Mouse (Mus musculus): Measurements from ENCODE around the gene Pdlim7. TPM values are rescaled to one million over a fixed set of nuclear protein-coding genes. Genes with fewer than 3 reads are reported as not detected.

Gene Pdlim7
- polyA plus RNA-seq, 2 experiments, result 11.5 to 15.3 TPM

DNA sequence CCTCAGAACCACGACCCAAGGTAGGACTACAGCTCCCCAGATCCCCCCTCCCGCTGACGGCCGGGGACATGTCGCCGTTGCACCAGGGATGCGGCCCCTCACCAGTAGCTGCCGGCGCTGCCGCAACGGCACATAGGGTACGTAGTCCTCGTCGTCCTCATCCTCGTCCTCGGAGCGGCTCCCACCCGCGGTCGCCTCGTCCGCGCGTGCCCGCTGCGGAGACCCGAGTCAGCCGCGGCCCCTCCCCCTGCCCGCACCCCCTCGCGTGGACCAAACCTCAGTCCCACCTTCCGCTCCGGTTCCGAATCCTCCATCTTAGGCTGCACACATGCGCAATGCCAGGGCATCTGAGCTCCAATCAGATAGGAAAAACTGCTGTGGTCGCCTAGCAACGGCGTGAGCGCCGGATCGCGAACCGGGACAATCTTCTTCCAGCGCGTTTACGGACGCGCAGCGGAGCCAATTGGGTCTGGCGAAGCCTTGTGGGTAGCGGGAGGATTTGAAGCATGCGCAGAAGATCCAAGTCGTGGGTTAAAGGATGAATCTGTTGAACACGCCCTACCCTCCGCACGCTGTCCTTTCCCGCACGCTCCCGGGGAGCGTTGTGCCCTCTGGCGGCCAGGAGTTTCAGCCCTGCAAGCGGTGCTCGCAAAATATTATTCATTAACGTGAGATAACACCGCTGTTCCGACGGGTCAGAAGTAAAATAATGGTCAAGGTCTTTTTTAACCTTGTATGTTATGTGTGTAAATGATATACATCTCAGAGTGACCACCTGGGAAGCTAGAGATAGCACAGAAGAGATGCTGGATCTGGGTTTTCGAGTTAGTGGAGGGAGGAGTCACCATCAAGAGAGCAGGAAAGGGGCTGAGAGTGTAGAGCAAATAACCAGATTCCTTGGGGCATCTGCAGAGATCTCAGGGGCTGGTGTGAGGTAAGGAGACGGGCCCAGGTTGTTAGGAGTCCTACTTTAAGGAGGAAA is 23.0 kb upstream of the Pdlim7 start, which contains the start of gene Ddx41:
Gene Ddx41 (minus strand): TSS at position 465 of the 982 bp plus-strand sequence.
- peaks cover 7 to 13% of the 10 kb centered on the region in 2 experiments; a peak in 1 of 4 replicates for H3K4me1 ChIP-seq (replicated peaks; ENCODE audit: control insufficient read depth in 2 of 2, insufficient read depth in 2 of 2, low read length in 1 of 2)
- peak; percentile 97 for ATAC-seq (ENCODE audit: insufficient read depth)
- H3K36me3 ChIP-seq (replicated peaks; ENCODE audit: control insufficient read depth, insufficient read depth, low read depth), result peaks cover 8% of the 10 kb centered on the region
- no peaks in the 10 kb centered on the region for H3K9me3 ChIP-seq (ENCODE audit: control insufficient read depth, low read length)
- TF ChIP-seq EP300 (IDR thresholded peaks at IDR 0.05; ENCODE audit: low read depth) (peak; percentile 24; the same call in 1 of the 2 replicates), CTCF (IDR thresholded peaks at IDR 0.05; ENCODE audit: low read depth) (peak; percentile 99)
- peak within 1 kb of the TSS; percentile 76 for H3K9ac ChIP-seq (replicated peaks)
- no peaks in the 10 kb centered on the region for H3K27me3 ChIP-seq (ENCODE audit: control insufficient read depth, insufficient read depth, low read length)
- peak; percentile 98 to 99 (median 98) for DNase-seq (ENCODE audit: low read depth in 3 of 3, low spot score in 3 of 3)
- WGBS (ENCODE audit: insufficient replicate concordance), result under 1% methylated on average over 69 of the region's 70 CpGs
- peak within 1 kb of the TSS; percentile 96 for H3K4me2 ChIP-seq (ENCODE audit: low read depth)
- H3K4me3 ChIP-seq (ENCODE audit: insufficient read depth in 1 of 2, low read depth in 2 of 2, low read length in 2 of 2), result peak within 1 kb of the TSS; percentile 74 to 98
- no peak within 1 kb of the TSS for H3K27ac ChIP-seq

DNA sequence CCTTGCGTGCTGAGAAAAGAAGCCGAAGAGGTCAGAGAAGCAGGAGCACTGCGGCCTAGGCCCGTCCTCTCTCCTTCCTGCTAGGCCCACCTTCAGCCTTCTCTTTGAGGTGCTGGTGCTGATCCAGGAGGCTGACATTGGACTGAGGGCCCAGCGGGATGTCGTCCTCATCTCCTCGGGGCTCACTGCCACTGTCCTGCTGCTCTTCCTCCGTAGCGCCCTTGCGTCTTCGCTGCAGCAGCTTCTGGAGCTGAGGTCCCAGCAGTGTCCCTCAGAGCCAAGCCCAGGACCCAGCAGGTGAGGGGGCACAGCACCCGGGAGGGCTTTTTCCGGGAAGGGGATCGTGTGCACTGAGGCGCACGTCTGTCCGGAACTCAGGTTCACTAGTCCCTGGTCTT is 22.3 kb upstream of the Pdlim7 start:
- no peak for TF ChIP-seq CTCF (IDR thresholded peaks at IDR 0.05; ENCODE audit: low read depth)
- no peak for TF ChIP-seq EP300 (IDR thresholded peaks at IDR 0.05; ENCODE audit: low read depth)
- ATAC-seq (ENCODE audit: insufficient read depth) (no peak), DNase-seq (ENCODE audit: low read depth in 3 of 3, low spot score in 3 of 3) (no peak)
- Histone ChIP-seq H3K27me3 (ENCODE audit: control insufficient read depth, insufficient read depth, low read length) (no peaks in the 10 kb centered on the region), H3K4me1 (replicated peaks; ENCODE audit: control insufficient read depth in 2 of 2, insufficient read depth in 2 of 2, low read length in 1 of 2) (peaks cover 7 to 13% of the 10 kb centered on the region in 2 experiments; a peak in 1 of 4 replicates), H3K9ac (replicated peaks) (peak overlapping the region; percentile 76), H3K4me3 (ENCODE audit: insufficient read depth in 1 of 2, low read depth in 2 of 2, low read length in 2 of 2) (peak overlapping the region; percentile 74 to 98), H3K36me3 (replicated peaks; ENCODE audit: control insufficient read depth, insufficient read depth, low read depth) (peaks cover 8% of the 10 kb centered on the region), H3K27ac (no peak overlapping the region), H3K4me2 (ENCODE audit: low read depth) (peak overlapping the region; percentile 96), H3K9me3 (ENCODE audit: control insufficient read depth, low read length) (no peaks in the 10 kb centered on the region)
- WGBS (ENCODE audit: insufficient replicate concordance), result 15% methylated on average over 17 of the region's 17 CpGs

DNA sequence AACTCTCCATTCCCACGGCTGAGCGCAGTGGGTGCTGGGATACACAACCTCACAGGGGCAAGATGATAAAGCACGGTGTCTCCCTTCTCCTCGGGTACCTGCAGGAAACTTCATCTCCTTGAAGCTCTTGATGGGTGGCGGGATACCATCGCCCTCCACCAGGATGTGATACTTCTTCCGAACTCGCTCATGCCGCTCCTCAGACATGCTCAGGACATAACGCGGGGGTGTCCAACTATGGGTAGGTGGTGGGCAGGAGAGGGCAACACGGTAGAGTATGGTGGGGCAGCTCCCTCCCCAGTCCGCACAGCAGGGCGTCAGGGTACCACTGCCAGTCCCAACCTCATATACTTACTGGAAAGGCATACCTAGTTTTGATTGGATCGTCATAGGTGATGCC is 21.7 kb upstream of the Pdlim7 start:
- peak overlapping the region; percentile 76; the same call in 1 of the 2 replicates for H3K9ac ChIP-seq (replicated peaks)
- peak overlapping the region; percentile 74 to 98 for H3K4me3 ChIP-seq (ENCODE audit: insufficient read depth in 1 of 2, low read depth in 2 of 2, low read length in 2 of 2)
- no peak overlapping the region for H3K27ac ChIP-seq
- peaks cover 7 to 8% of the 10 kb centered on the region in 2 experiments; a peak in 1 of 4 replicates for H3K4me1 ChIP-seq (replicated peaks; ENCODE audit: control insufficient read depth in 2 of 2, insufficient read depth in 2 of 2, low read length in 1 of 2)
- no peaks in the 10 kb centered on the region for H3K9me3 ChIP-seq (ENCODE audit: control insufficient read depth, low read length)
- WGBS (ENCODE audit: insufficient replicate concordance), result 86% methylated on average over 15 of the region's 15 CpGs
- DNase-seq (ENCODE audit: low read depth in 3 of 3, low spot score in 3 of 3) (no peak), ATAC-seq (ENCODE audit: insufficient read depth) (no peak)
- H3K4me2 ChIP-seq (ENCODE audit: low read depth), result peak overlapping the region; percentile 96
- TF ChIP-seq EP300 (IDR thresholded peaks at IDR 0.05; ENCODE audit: low read depth) (no peak), CTCF (IDR thresholded peaks at IDR 0.05; ENCODE audit: low read depth) (no peak)
- peaks cover 12% of the 10 kb centered on the region for H3K36me3 ChIP-seq (replicated peaks; ENCODE audit: control insufficient read depth, insufficient read depth, low read depth)
- no peaks in the 10 kb centered on the region for H3K27me3 ChIP-seq (ENCODE audit: control insufficient read depth, insufficient read depth, low read length)

DNA sequence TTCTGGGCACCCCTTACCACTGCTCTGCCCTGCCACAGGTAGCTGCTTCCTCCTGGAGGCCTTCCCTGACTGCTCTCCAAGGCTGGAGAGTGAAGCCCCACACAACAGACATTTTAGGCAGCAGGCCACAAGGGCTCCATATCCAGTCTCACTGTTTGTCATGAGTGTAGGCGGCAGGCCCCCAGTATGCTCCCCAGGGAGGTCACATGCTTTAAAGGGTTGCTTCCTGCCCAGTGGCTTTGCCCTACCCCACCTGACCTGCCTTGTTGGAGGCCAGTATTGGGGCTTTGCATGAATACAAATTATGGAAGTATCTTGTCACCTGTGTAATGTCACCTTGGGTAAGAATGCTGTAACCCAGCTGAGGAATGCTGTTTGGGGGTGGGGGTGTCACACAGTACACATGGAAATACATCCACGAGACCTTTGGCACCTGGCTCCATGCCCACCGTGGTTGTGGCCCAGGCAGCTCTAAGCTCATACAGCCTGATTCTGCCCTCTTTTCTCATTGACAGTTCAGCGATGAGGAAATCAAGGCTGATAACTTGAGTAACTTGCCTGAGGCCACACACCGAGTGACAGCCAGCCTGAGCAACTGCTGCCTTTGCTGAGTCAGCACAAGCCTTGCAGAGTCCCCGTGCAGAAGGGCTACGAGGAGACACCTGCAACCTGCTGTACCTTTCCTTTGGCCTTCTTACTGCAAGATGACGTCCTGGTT is 15.9 kb upstream of the Pdlim7 start, which contains the start of gene Dok3:
Gene Dok3 (minus strand): TSS at position 99 of the 718 bp plus-strand sequence.
- no peak within 1 kb of the TSS; the same call in 1 of the 2 replicates for H3K4me2 ChIP-seq (ENCODE audit: low read depth)
- H3K4me3 ChIP-seq (ENCODE audit: insufficient read depth in 1 of 2, low read depth in 2 of 2, low read length in 2 of 2), result 0 out of 4 replicates have a peak within 1 kb of the TSS, but pooled peaks of 1 of the 2 experiments have one; percentile 19
- no peak for TF ChIP-seq EP300 (IDR thresholded peaks at IDR 0.05; ENCODE audit: low read depth)
- TF ChIP-seq CTCF (IDR thresholded peaks at IDR 0.05; ENCODE audit: low read depth), result no peak
- H3K27me3 ChIP-seq (ENCODE audit: control insufficient read depth, insufficient read depth, low read length), result no peaks in the 10 kb centered on the region
- WGBS (ENCODE audit: insufficient replicate concordance), result 40% methylated on average over 8 of the region's 8 CpGs
- H3K36me3 ChIP-seq (replicated peaks; ENCODE audit: control insufficient read depth, insufficient read depth, low read depth), result peaks cover 7% of the 10 kb centered on the region
- DNase-seq (ENCODE audit: low read depth in 3 of 3, low spot score in 3 of 3), result no peak
- no peak within 1 kb of the TSS for H3K9ac ChIP-seq (replicated peaks)
- no peak within 1 kb of the TSS for H3K27ac ChIP-seq
- no peaks in the 10 kb centered on the region for H3K9me3 ChIP-seq (ENCODE audit: control insufficient read depth, low read length)
- no peak for ATAC-seq (ENCODE audit: insufficient read depth)
- peaks cover 0 to 19% of the 10 kb centered on the region in 2 experiments; a peak in 2 of 4 replicates for H3K4me1 ChIP-seq (replicated peaks; ENCODE audit: control insufficient read depth in 2 of 2, insufficient read depth in 2 of 2, low read length in 1 of 2)

All from liver, embryonic 14.5 days (tissue).